Mouse (Mus musculus): ENCODE measurements around the gene Mog. TPM values are rescaled to one million over a fixed set of nuclear protein-coding genes. Genes with fewer than 3 reads are reported as not detected.

The Mog gene
- polyA plus RNA-seq, 1 experiment from 2014 or later: 2.6 TPM

DNA sequence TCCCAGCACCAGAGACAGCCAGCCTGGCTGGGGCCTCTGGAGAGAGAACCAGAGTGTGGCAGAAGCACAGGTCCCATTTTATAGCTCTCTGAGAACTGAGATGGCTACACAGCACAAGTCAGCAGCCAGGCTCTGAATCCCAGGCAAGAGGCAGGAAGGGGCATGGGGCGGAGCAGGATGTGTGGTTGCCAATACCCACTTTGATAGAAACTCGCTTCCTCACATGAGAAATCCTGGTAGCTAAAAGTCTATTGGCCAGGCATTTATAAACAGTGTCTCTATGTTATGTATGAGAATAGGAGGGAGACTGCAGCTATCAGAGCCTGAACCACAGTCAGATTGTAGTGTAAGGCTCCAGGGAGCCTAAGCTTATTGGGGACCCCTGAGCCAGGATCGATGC lies 50.4 kb downstream of the Mog start:
- ATAC-seq (ENCODE audit: low read depth): no peak
- Histone ChIP-seq H3K27ac (ENCODE audit: low read depth, low read length) (no peak overlapping the region), H3K4me1 (ENCODE audit: control insufficient read depth, insufficient read depth, low read length) (no peaks in the 10 kb centered on the region), H3K9me3 (ENCODE audit: control insufficient read depth, low read length) (no peaks in the 10 kb centered on the region), H3K9ac (replicated peaks; ENCODE audit: low read depth, low read length) (no peak overlapping the region), H3K4me3 (ENCODE audit: low read depth, low read length) (no peak overlapping the region), H3K4me2 (ENCODE audit: low read depth, low read length) (no peak overlapping the region), H3K27me3 (ENCODE audit: control insufficient read depth, insufficient read depth, low read length) (no peaks in the 10 kb centered on the region), H3K36me3 (ENCODE audit: control insufficient read depth, insufficient read depth, low read length) (no peaks in the 10 kb centered on the region)
- WGBS: 83% methylated on average over 3 of the region's 3 CpGs

DNA sequence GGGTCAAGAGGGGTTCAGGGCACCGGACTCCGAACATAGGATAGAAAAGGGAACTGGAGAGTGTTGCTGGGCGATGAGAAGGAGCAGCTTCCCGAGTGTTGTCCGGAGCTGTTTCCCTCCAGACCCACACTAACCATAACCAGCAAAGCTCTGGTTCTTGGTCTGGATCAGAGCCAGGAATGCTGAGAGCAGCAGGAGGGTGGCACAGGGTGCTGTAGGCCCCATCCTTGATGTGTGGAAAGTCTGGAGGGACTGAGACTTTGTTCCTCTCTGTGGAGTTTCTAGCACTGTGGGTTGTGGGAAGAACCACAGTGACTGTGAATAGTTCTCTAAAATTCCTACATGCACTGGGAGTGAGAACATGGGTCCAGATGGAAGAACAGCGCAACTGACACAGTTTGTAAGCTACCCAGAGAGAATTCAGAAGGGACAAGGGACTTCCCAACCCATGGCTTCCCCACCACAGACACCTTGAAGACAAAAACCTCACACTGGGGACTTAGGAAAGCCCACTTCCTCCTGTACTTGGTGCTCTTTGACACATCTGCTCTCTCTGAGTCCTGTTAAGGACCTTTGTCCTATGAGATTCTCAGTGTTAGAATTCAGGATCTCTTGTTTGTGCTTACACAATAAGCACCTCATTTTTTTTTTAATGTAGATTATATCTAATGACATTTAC lies 51.9 kb downstream of the Mog start:
- no peak for ATAC-seq (ENCODE audit: low read depth)
- Histone ChIP-seq H3K4me2 (ENCODE audit: low read depth, low read length) (no peak overlapping the region), H3K27ac (ENCODE audit: low read depth, low read length) (no peak overlapping the region), H3K9me3 (ENCODE audit: control insufficient read depth, low read length) (no peaks in the 10 kb centered on the region), H3K4me3 (ENCODE audit: low read depth, low read length) (no peak overlapping the region), H3K27me3 (ENCODE audit: control insufficient read depth, insufficient read depth, low read length) (no peaks in the 10 kb centered on the region), H3K4me1 (ENCODE audit: control insufficient read depth, insufficient read depth, low read length) (no peaks in the 10 kb centered on the region), H3K9ac (replicated peaks; ENCODE audit: low read depth, low read length) (no peak overlapping the region), H3K36me3 (ENCODE audit: control insufficient read depth, insufficient read depth, low read length) (no peaks in the 10 kb centered on the region)
- WGBS: 92% methylated on average over 6 of the region's 6 CpGs

DNA sequence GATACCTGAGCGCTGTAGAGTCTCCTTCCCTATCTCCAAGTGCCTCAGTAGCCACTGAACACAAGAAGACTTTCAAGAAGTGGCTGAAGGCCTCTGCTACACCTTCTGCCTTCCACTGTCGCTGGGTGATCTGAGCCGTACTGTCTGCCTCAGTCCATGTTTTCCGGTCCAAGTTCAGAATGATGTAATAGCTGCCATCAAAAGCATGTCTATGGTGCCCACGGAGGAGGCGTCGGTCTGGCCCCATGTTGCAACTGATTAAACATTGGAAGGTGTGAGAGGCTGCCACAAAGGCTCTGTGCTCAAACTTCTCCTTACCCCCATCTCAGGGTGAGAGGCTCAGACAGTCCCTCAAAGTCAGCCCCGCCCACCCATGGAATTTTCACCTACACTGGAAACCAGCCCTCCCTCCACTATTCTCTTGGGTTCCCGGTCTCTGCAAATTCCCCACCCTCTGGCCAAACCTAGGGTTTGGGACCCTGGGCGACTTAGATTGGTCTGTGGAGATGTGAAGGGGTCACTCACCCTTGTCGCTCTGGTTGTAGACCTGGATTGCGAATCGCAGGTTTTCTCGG lies 52.8 kb downstream of the Mog start:
- no peak overlapping the region for H3K4me2 ChIP-seq (ENCODE audit: low read depth, low read length)
- H3K9me3 ChIP-seq (ENCODE audit: control insufficient read depth, low read length): no peaks in the 10 kb centered on the region
- no peak overlapping the region for H3K27ac ChIP-seq (ENCODE audit: low read depth, low read length)
- no peaks in the 10 kb centered on the region for H3K4me1 ChIP-seq (ENCODE audit: control insufficient read depth, insufficient read depth, low read length)
- no peak for ATAC-seq (ENCODE audit: low read depth)
- H3K9ac ChIP-seq (replicated peaks; ENCODE audit: low read depth, low read length): no peak overlapping the region
- H3K4me3 ChIP-seq (ENCODE audit: low read depth, low read length): no peak overlapping the region
- H3K36me3 ChIP-seq (ENCODE audit: control insufficient read depth, insufficient read depth, low read length): no peaks in the 10 kb centered on the region
- WGBS: 87% methylated on average over 14 of the region's 14 CpGs
- H3K27me3 ChIP-seq (ENCODE audit: control insufficient read depth, insufficient read depth, low read length): no peaks in the 10 kb centered on the region

DNA sequence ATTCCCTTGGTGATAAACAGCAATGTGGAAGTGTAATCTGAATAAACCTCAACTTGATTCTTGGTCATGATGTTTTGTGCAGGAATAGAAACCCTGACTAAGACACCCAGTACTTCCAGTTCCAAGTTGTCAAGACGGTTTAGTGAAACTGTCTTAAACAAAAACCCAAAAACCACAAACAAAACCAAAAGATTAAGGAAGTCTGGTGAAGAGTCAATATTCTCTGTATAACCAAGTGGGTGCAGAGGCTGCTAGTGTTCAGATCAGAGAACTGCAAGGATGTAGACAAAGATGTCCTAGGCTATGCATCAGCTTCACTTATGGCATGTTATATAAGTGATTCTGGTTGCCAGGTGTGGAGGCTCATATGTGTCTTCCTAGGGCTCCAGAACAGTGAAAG lies 56.3 kb downstream of the Mog start:
- Histone ChIP-seq H3K27ac (ENCODE audit: low read depth, low read length) (no peak overlapping the region), H3K4me1 (ENCODE audit: control insufficient read depth, insufficient read depth, low read length) (no peaks in the 10 kb centered on the region), H3K4me3 (ENCODE audit: low read depth, low read length) (no peak overlapping the region), H3K9ac (replicated peaks; ENCODE audit: low read depth, low read length) (no peak overlapping the region), H3K27me3 (ENCODE audit: control insufficient read depth, insufficient read depth, low read length) (no peaks in the 10 kb centered on the region), H3K4me2 (ENCODE audit: low read depth, low read length) (no peak overlapping the region), H3K36me3 (ENCODE audit: control insufficient read depth, insufficient read depth, low read length) (no peaks in the 10 kb centered on the region), H3K9me3 (ENCODE audit: control insufficient read depth, low read length) (no peaks in the 10 kb centered on the region)
- ATAC-seq (ENCODE audit: low read depth): no peak
- WGBS: 93% methylated on average over 1 of the region's 1 CpGs

DNA sequence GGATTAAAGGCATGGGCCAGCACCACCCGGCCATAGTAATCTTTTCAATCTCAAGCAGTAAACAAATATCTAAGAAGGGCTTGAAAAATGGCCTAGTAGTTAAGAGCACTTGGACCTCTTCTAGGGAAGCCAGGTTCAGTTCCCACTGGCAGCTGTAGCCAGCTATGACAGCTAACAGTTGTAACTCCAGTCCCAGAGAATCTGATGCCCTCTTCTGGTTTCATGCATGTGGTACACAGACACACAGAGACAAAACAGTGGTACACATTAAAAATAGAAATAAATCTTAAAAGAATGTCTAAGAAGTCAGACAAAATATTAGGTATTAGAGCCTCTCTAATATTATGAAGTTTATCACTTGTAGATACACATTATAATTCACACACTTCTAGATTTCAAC lies 62.1 kb downstream of the Mog start:
- H3K27me3 ChIP-seq (ENCODE audit: control insufficient read depth, insufficient read depth, low read length): no peaks in the 10 kb centered on the region
- no peak for ATAC-seq (ENCODE audit: low read depth)
- H3K36me3 ChIP-seq (ENCODE audit: control insufficient read depth, insufficient read depth, low read length): no peaks in the 10 kb centered on the region
- WGBS: 83% methylated on average over 1 of the region's 1 CpGs
- no peak overlapping the region for H3K4me2 ChIP-seq (ENCODE audit: low read depth, low read length)
- no peaks in the 10 kb centered on the region for H3K9me3 ChIP-seq (ENCODE audit: control insufficient read depth, low read length)
- peaks cover 12% of the 10 kb centered on the region; the same call in 1 of the 2 replicates for H3K4me1 ChIP-seq (ENCODE audit: control insufficient read depth, insufficient read depth, low read length)
- H3K4me3 ChIP-seq (ENCODE audit: low read depth, low read length): no peak overlapping the region
- H3K27ac ChIP-seq (ENCODE audit: low read depth, low read length): no peak overlapping the region
- H3K9ac ChIP-seq (replicated peaks; ENCODE audit: low read depth, low read length): no peak overlapping the region

Other genes starting within 250 kb of the Mog start
- gene H2-M10.6, start 211.2 kb downstream of the Mog start, polyA plus RNA-seq (2014; fragmentation: Nextera tagmentation; extraction: Ambion mirVana): not detected in 2 replicates
- 42.2 and 47.2 TPM in 2 replicates for gene Trim26, start 186.3 kb downstream of the Mog start, polyA plus RNA-seq (2014; fragmentation: Nextera tagmentation; extraction: Ambion mirVana)
- 0.25 and 0.90 TPM in 2 replicates for gene Trim15, start 156.2 kb downstream of the Mog start, polyA plus RNA-seq (2014; fragmentation: Nextera tagmentation; extraction: Ambion mirVana)
- gene Trim10, start 153.8 kb downstream of the Mog start, polyA plus RNA-seq (2014; fragmentation: Nextera tagmentation; extraction: Ambion mirVana): 1.1 and 1.3 TPM in 2 replicates
- not detected in 2 replicates for gene Trim40, start 133.3 kb downstream of the Mog start, polyA plus RNA-seq (2014; fragmentation: Nextera tagmentation; extraction: Ambion mirVana)
- gene Trim31, start 125.3 kb downstream of the Mog start, polyA plus RNA-seq (2014; fragmentation: Nextera tagmentation; extraction: Ambion mirVana): not detected in 2 replicates
- 1.0 and 2.0 TPM in 2 replicates for gene Rnf39, start 80.5 kb downstream of the Mog start, polyA plus RNA-seq (2014; fragmentation: Nextera tagmentation; extraction: Ambion mirVana)
- gene Ppp1r11, start 71.7 kb downstream of the Mog start, polyA plus RNA-seq (2014; fragmentation: Nextera tagmentation; extraction: Ambion mirVana): 174 and 195 TPM in 2 replicates
- gene Znrd1, start 64.8 kb downstream of the Mog start, polyA plus RNA-seq (2014; fragmentation: Nextera tagmentation; extraction: Ambion mirVana): 61.8 and 64.9 TPM in 2 replicates
- gene Znrd1as, start 64.8 kb downstream of the Mog start, polyA plus RNA-seq (2014; fragmentation: Nextera tagmentation; extraction: Ambion mirVana): 4.6 and 4.8 TPM in 2 replicates
- 0.32 and 0.53 TPM in 2 replicates for gene 2410137M14Rik, start 42.2 kb downstream of the Mog start, polyA plus RNA-seq (2014; fragmentation: Nextera tagmentation; extraction: Ambion mirVana)
- gene H2-M5, start 33.9 kb downstream of the Mog start, polyA plus RNA-seq (2014; fragmentation: Nextera tagmentation; extraction: Ambion mirVana): 1.3 and 2.1 TPM in 2 replicates
- 289 and 326 TPM in 2 replicates for gene Zfp57, start 22.2 kb downstream of the Mog start, polyA plus RNA-seq (2014; fragmentation: Nextera tagmentation; extraction: Ambion mirVana)
- 78.9 and 103 TPM in 2 replicates for gene Gabbr1, start 22.6 kb upstream of the Mog start, polyA plus RNA-seq (2014; fragmentation: Nextera tagmentation; extraction: Ambion mirVana)
- gene Olfr90, start 65.1 kb upstream of the Mog start, polyA plus RNA-seq (2014; fragmentation: Nextera tagmentation; extraction: Ambion mirVana): 0.12 TPM in 1 of 2 replicates, not detected in the other
- 0.13 TPM in 1 of 2 replicates, not detected in the other for gene Olfr91, start 74.9 kb upstream of the Mog start, polyA plus RNA-seq (2014; fragmentation: Nextera tagmentation; extraction: Ambion mirVana)
- gene Olfr92, start 96.7 kb upstream of the Mog start, polyA plus RNA-seq (2014; fragmentation: Nextera tagmentation; extraction: Ambion mirVana): not detected in 2 replicates
- not detected in 2 replicates for gene Olfr93, start 138.1 kb upstream of the Mog start, polyA plus RNA-seq (2014; fragmentation: Nextera tagmentation; extraction: Ambion mirVana)
- gene Ubd, start 170.5 kb upstream of the Mog start, polyA plus RNA-seq (2014; fragmentation: Nextera tagmentation; extraction: Ambion mirVana): not detected in 2 replicates
- 0.19 TPM in 1 of 2 replicates, not detected in the other for gene Olfr94, start 177.6 kb upstream of the Mog start, polyA plus RNA-seq (2014; fragmentation: Nextera tagmentation; extraction: Ambion mirVana)
- gene Olfr95, start 189.7 kb upstream of the Mog start, polyA plus RNA-seq (2014; fragmentation: Nextera tagmentation; extraction: Ambion mirVana): 0.05 TPM in 1 of 2 replicates, not detected in the other
- gene Olfr96, start 196.7 kb upstream of the Mog start, polyA plus RNA-seq (2014; fragmentation: Nextera tagmentation; extraction: Ambion mirVana): not detected in 2 replicates
- gene Olfr97, start 213.9 kb upstream of the Mog start, polyA plus RNA-seq (2014; fragmentation: Nextera tagmentation; extraction: Ambion mirVana): not detected in 2 replicates
- not detected in 2 replicates for gene Olfr98, start 240.4 kb upstream of the Mog start, polyA plus RNA-seq (2014; fragmentation: Nextera tagmentation; extraction: Ambion mirVana)
- gene H2-M3, start 246.8 kb upstream of the Mog start, polyA plus RNA-seq (2014; fragmentation: Nextera tagmentation; extraction: Ambion mirVana): 0.42 and 0.91 TPM in 2 replicates

Measured in neural tube, embryonic 14.5 days (tissue).